Mouse (Mus musculus): ENCODE measurements at regions not wholly inside any gene's neighbourhood (a gene's known extent, or its start where the extent isn't known, plus 50 kb on each side); places are given as distances from the start of the nearest gene placed in this dataset.
A peak's percentile ranks its signal among the peaks of the same experiment; 100 is the strongest.

DNA sequence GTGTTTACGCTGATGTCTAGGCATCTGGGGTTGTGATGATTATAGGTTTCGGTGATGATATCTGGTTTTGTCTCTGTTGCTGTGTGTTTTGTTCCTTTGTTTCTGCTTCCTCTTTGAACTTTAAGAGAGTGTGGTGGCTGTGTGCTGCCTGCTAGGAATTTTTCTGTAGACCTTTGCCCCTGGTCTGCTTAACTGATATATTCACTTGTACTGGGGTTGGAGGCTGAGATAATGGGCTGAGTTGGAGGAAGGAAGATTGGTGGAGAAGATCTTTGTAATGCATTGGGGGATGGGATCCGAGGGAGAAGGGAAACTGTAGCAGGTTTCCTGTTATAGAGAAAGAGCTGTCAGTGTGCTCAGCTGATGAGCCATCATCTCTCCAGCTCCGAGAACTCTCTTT, 55.8 kb downstream of the Mid1ip1 start:
- DNase-seq, result peak; percentile 4

DNA sequence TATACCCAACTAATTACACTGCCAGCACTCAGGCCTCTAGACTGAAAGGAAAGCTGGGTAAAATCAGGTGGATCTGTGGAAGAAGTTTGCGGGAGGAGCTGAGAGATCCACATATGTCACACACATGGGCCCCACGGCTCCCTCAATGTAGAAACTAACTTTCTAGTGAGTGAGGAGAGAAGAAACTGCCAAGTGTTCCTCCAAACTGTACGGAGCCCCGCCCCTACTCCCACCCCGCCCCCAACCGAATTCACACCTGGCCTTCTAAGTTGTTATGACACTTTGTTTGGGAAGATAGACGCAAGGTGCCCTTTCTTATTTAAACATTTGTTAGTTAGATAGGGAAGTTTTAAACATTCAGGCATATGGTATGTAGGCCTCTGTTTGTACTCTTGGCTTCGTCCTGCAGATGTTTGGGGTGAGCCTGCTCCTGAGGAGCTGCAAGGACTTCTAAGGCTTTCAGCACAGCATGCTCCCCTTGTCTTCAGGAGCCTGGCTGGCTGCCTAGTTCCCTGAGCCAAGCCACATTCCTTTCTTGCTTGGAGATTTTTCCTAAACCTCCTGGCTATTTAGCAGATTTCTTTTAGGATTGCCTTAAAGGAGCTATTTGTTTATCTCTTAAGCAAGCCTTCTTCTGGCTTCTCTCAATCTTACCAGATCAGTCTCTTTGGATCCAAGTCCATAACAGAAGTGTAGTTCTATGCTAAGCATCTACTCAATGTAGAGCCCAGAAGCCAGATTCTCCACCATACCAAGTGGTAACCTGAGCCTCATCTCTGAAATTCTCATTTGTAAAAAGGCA, 61.1 kb downstream of the Mid1ip1 start:
- peak; percentile 4 for DNase-seq

DNA sequence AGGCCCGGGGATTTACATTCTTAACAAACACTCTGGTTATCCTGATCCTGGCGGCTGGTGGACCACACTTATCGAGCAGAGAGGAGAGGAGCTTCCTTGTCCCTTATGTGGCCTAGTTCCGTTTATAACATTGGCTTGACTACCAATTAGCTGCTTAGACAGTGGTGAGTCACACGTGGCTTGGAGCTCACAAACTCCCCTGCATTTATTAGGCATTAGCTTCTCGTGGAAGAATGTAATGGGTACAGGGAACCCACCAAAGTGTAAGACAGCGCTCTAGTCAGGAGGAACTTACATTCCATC, 61.7 kb downstream of the Mid1ip1 start:
- DNase-seq, result no peak

DNA sequence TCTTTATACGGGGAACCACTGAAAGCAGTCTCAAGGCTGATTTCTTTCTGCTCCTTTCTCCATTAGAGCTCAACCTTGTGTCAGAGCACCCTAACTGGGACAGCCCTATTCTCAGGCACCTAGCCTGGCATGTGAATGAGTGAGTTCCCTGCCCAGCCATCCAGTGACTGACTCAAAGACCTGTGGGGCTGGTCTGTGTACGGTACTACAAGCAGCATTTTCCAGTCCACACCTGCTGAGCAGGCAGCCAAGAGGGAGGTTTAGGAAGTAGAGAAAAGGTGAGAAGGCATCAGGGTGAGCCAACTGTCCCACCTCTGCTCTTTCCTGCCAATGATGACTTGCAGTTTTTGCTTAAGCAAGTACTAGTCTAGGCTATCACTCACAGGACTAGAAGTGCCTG, 63.2 kb downstream of the Mid1ip1 start:
- DNase-seq, result peak; percentile 12

DNA sequence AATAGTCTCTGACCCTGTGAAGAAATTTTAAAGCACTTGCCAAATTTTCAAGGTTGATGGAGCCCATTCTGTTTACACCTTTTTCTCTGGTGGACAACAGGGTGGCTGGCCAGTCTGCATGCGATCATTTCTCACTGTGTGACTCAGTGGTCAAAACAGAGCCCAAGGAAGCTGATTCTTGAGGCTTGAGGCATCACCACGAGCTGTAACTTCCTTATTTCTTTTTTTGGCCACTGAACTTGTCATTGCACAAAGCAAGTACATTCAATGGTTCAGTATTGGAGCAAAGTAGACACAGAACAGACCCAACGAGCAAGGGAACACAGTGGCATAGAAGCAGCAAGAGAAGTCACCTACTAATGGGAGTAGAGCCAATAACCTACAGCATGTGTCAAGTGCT, 71.5 kb downstream of the Mid1ip1 start:
- DNase-seq, result no peak

DNA sequence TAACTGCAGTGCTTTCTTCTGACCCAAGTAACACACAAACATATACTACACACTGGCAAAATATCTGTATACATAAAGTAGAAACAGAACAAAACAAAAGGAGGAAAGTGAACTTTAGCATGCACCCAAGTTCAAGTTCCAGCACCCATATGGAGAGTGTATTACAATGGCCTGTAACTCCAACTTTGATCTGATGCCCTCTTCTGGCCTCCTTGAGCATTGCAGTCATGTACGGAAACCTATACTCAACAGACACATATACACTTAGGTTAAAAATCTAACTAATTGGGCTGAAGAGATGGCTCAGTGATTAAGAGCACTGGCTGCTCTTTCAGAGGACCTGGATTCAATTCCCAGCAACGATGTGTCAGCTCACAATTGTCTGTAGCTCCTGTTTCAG, 72.2 kb downstream of the Mid1ip1 start:
- peak; percentile 11 for DNase-seq

DNA sequence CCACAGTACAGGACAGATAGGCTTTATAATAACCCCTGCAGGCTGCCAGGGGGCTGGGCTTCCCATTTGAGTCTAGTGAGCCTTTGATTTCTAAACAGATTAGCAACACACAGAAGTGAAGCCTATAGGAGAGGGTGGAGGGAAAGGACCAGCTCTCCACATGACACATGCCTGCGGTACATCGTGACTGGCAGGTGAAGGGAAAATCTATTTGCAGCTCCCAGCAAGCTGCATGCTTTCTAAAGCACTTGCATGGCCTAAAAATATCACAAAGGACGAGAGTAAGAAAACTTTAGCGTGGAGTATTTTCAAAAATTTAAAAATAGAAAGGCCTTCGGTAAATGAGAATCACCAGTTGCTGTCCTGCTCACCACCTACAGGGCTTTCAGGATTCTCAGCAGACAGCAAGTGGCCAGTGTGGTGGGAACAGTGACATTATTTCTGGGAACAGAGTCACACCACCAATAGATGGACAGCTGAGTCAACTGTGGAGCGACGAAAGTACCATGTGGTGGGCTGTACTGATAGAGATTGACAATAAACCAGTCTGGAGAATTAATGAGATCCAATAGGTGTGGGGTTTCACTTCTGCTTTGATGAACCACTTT, 105.6 kb downstream of the Mid1ip1 start:
- no peak for DNase-seq

DNA sequence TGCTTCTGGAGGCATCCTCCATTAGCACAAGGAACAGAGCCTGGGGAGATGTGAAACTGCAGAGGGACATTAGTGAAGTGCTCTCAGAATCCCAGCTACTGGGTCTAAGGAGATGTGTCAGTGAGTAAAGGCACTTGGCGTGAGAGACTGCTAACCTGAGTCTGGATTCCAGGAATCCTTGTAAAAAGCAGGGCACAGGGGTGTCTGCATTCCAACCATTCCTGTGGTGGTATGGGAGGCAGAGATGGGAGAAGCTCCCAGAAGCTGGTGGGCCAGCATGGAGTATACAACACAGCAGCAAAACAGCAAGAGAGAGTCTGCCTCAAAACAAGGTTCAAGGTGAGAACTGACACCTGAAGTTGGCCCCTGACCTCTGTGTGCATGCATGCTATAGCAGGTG, 118.9 kb downstream of the Mid1ip1 start:
- no peak for DNase-seq

DNA sequence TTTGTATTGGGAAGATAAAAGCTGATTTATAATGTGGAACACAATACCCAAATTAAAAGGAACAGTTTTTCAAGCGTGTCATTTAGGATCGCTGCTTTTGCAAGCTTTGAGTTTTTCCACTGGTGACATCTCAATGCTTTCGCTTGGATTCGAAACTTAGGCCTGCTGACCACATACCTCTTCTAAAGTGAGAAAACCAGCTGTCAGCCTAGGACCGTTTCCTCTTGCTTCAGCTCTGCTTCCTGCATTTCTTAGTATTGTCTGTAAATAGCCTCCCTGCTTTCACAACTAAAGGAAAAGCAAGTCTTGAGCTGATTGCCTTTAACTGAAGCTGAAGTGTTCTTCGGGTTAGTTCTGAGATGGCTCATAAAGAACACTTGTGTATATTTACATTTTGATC, 142.3 kb downstream of the Mid1ip1 start:
- DNase-seq, result peak; percentile 11

DNA sequence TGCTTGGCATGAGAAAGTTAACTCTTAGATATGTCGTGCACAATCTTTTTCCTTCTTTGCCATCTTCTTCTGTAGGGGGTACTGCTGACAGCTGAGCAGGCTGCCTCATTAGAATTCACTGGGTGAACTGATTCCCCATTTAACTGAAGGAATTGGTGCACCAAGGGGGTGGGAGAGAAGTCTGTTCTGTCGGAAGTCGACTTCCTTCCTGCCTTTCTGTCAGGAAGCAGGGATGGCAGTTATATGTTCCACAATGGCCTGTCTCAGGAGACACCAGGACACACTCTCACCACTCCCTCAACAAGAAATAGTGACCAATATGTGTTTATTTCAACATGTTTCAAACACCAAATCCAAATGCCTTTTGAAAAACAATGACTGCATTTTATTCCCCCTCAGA, 142.9 kb downstream of the Mid1ip1 start:
- no peak for DNase-seq

DNA sequence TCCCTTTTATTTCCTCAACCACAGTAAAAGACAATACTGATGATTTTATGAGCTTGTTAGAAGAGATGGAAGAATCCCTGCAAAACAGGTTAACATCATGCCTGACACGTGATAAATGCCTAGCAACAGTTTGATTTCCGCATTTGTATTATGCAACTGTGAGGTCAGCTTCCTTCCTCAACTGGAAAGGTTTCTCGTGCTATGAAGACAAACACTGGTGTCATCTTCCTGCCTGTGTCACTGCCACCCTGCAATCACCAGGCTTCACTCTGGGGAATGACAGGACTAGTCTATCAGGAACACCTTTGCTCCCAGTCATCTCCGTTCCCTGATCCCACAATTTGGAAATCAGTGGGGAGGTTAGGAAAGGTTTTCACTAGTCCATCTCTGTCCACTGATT, 156.8 kb downstream of the Mid1ip1 start:
- DNase-seq, result peak; percentile 12

DNA sequence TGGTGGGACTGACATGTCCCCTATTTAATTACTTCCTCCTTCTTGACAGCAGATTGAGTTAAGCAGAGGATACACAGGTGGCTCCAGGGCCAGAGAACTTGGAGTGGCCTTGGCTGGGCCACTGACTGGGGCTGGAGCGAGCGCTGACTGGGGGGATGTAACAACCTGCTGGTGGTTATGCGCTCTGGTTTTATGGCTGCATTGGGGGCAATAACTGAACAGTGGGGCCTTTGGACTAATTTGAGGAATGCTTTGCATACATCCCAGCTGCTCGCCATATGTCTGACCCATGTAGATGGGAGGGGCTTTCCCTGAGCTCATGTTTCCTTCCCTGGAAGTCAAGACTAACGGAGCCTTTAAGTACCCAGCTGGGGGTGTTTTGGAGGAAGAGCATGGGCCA, 163.0 kb downstream of the Mid1ip1 start:
- DNase-seq, result no peak

DNA sequence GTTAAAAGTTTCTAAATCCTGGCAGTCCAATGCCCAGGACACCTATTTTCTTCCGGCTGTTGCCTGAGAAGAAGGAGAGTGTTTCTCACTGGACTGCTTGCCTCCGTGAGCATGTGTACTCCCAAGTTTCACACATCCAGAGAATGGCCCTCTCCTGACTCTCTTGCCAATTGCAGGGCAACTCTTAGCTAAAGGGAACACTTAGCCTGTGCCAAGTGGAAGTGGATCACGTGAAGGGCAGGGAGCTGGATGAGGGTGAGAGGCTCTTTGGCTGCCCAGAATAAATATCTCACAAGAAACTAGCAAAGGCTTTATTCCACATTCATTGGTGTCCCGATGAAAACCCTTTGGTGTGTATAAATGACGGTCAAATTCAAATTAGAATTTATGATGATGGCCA, 164.1 kb downstream of the Mid1ip1 start:
- DNase-seq, result peak; percentile 6

DNA sequence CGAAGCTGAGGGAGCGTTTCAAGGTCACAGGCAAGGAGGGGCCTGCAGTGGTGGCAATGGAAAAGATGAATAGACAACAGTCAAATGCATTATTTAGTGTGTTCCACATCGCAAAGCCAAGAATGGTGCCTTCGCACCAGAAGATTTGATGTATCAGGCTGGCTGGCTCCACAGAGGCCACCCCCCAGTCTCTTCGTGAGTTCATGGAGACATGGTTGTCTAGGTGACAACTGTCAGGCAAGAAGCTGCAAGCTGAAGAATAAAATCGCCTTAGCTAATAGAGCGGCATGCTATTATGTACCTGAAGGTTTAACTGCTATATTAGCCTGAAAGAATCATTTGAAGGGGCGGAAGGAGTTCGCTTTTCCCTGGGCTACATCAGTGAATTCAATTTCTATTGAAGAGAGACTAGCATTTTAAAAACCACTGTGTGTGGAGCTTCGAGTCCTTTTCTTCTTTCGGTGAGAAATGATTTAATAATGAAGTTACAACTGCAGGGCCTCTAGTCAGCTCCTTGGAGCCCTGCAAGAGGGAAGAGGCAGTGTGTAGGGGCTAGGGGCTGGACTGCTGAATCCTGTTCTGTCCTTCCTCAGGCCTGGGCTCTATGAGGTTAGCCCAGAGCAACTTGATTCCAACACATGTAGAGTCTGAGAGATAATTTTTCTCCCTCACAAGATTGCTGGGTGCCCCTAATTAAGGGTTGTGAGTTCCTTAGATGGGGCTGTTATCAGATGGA, 169.1 kb downstream of the Mid1ip1 start:
- no peak for DNase-seq

DNA sequence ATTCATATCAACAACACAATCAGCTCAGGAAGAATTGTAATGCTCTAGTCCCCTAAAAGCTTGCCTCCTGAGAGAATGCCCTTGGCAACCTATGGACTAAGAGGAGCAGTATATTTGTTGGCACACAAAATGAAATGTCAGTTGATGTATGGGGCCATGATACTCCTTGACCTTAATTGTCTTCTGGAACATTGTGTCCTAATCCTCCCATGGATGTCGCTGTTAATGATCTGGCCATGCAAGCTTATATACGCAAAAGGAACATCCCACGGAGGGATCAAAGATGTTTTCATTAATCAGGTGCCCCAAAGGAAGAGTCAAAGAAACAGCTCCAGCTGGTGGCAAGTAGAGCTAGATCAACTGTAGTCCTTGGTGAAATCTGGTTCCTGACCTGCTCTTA, 178.0 kb downstream of the Mid1ip1 start:
- DNase-seq, result no peak

DNA sequence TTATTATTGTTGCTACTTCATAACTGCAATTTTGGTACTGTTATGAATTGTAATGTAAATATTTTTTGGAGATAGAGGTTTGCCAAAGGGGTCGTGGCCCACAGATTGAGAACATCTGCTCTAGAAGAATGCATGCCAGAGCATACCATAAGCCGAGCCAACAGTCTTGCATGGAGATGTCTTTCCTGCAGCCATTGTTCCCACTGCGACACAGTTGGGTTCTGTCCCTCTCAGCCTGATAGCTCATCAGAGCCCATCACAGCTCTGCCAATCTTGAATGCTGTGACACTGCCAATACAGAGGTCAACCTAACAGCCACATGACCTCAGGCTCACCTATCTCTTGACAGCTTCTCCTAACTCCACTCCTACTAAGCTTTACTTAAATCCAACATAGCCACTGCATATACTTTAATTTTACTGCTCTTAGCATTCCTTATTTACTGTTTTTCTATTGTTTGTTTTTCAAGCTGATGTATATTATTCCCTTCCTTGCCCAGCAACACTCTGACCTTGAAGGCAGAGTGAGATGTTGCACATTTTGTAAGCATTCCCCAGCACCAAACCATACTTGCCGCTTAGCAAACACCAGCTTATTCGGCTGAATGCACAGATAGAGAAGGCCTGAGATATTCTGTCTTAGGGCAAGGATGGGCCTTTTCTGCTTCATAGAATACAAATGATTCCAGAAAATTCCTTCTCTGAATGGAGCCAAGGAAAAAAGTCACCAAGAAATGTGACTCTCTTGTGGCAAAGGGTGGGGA, 181.6 kb downstream of the Mid1ip1 start:
- DNase-seq, result no peak

DNA sequence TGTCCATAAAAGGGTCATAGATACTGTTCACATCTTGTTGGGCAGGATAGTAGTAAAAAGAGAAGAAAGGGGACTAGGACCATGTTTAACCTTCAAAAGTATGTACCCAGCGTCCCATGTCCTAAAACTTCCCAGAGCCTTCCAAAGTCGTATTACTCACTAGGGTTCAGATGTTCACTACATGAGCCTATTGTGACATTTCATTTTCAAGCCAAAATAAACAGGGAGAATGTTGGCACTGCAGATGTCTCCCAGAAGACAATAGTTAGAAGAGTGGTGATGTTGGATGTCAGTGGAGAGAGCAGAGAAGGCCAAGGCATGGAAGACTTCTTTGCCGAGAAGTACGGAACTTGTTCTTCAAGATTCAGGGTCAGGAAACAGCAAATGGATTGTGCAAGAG, 187.9 kb downstream of the Mid1ip1 start:
- DNase-seq, result no peak

DNA sequence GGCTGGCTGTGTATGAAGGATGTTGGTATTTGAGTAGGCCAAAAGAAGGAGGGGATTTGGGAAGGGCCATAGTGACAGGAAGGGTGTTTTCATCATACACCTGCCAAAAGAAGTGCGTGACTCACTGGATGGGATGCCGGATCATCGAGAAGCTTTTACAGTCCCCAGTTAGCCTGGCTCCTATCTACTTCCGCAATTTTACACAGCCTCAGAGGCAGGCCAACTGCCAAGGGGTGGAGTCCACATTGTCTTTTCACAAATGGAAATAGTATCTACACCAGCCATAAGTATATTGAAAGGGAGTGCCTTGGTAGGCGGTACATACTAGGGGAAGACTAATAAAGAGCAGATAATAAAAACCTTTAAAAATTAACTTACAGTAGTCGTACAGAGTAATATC, 189.3 kb downstream of the Mid1ip1 start:
- no peak for DNase-seq

DNA sequence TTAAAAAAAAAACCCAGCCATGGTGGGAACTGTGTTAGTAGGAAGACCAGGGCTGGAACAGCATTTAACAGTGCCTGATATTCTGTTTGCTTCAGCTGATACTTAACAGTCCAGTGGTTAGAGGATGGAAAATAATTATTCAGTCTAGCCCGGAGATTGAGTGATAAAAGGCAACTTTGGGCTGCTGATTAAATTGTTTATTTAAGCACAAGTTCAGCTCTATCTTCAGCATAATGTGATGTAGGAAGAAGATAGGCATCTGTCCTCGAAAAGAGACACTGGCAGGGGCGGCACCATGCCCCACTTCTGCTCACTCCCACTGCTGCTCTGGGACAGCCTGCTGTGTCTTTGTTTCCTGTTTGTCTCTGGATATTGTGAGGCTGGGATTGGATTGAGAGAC, 190.1 kb downstream of the Mid1ip1 start:
- DNase-seq, result no peak

DNA sequence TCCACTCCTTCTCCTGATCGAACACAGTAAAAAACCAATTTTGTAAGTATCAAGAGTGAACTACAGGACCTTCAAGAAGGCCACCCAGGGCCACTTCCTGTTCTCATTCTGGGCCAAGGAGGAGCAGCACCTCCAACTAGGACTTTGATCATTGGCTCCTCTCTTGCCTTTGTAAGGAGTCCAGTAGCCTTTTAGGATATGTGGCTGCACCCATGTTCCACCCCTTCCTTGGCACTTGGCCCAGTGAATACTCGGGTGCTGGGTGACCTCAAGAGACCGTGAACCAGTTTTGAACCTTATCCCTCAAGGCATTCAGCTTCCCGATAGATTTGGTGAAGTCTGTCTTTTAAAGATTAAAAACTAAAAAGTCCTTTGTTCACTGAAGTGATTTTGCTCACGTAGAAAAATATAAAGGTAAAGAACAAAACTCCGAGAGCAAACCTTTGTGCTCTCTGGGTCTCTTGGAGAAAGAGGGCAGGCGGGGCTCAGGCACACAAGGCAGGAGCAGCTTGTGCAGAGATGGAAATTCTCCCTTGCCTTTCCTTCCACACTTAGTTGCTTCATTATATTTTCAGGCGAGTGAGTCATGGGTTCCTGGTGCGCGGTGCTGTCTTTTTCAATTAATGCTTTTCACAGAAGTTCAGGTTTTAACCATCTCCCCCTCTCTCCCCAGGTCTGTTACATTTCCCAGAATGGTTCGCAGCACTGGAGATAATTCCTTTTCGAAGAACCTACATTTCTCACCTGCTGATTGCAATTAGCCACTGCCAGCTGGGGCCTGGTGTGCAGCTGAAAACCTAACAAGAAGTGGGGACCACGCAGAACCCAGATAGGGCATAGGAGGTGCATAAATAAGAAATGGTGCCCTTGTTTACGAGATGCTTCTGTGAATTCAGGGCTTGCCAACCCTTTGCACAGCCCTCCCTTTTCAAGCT, 196.6 kb downstream of the Mid1ip1 start:
- peak; percentile 83 for DNase-seq

All from kidney, adult 9 months (tissue).